Comparison of ENCODE assay signal across 13 mouse cellular contexts in genomic region chr7:35027801-35028420, GRCm38 (mm10). TPM values are rescaled to one million over a fixed set of nuclear protein-coding genes. Genes with fewer than 3 reads are reported as not detected.
DNase-seq lines count a peak whose midpoint lies in the region; ATAC-seq and TF ChIP-seq lines count a peak whose summit lies in the region.
"Had no signal": no experiment of that assay in that cellular context is flagged by ENCODE, and none has a peak within 500 bp of the region (broad histone marks: within the 10 kb centered on the region; RNA-seq: fewer than 3 reads in every experiment).

No protein-coding gene starts in this region.

- peaks cover 9% of the 10 kb centered on the region; the same call in 1 of the 2 replicates for H3K4me1 ChIP-seq in hindbrain, embryonic 16.5 days (ENCODE audit: control insufficient read depth, insufficient read depth, low read depth, low read length)
- no peaks in the 10 kb centered on the region for H3K4me1 ChIP-seq in hindbrain, embryonic 14.5 days (replicated peaks; ENCODE audit: control insufficient read depth, insufficient read depth, low read length)
- peaks cover 3% of the 10 kb centered on the region; the same call in 1 of the 2 replicates for H3K4me1 ChIP-seq in lung, embryonic 16.5 days (replicated peaks; ENCODE audit: control insufficient read depth, insufficient read depth, low read length)
- H3K4me1 ChIP-seq in cortical plate, adult 2 months (ENCODE audit: control insufficient read depth, insufficient read depth, low read length): peaks cover 12% of the 10 kb centered on the region; the same call in 1 of the 2 replicates
- H3K4me1 ChIP-seq in heart, adult 2 months (ENCODE audit: control insufficient read depth, insufficient read depth, low read length): peaks cover 4% of the 10 kb centered on the region
- H3K4me1 ChIP-seq: forebrain, embryonic 13.5 days; limb, embryonic 13.5 days had no signal

- DNase-seq in hindbrain, embryonic 14.5 days (ENCODE audit: low spot score): no peak
- DNase-seq in lung, postnatal 4 days: no peak
- DNase-seq in adipocyte (ENCODE audit: low spot score): peak; percentile 7
- no peak for DNase-seq in cerebellum, postnatal 25 days
- DNase-seq in heart, adult 2 months: no peak
- DNase-seq: cerebellum, adult 11-12 months; layer of hippocampus, postnatal 36 days had no signal

- no peak for TF ChIP-seq CTCF in cortical plate, adult 2 months (IDR thresholded peaks at IDR 0.05; ENCODE audit: extremely low read depth, insufficient read depth, low read length)
- no peak for TF ChIP-seq CTCF in heart, adult 2 months (IDR thresholded peaks at IDR 0.05)

- no peaks in the 10 kb centered on the region for H3K79me2 ChIP-seq in heart, adult 2 months (replicated peaks; ENCODE audit: control insufficient read depth, insufficient read depth, low read length)

- no peaks in the 10 kb centered on the region for H3K9me3 ChIP-seq in hindbrain, embryonic 16.5 days (ENCODE audit: control insufficient read depth, low read length)
- H3K9me3 ChIP-seq in hindbrain, embryonic 14.5 days (ENCODE audit: control insufficient read depth, low read length): no peaks in the 10 kb centered on the region
- H3K9me3 ChIP-seq in lung, embryonic 16.5 days (ENCODE audit: control insufficient read depth, low read length): no peaks in the 10 kb centered on the region
- H3K9me3 ChIP-seq: forebrain, embryonic 13.5 days; limb, embryonic 13.5 days had no signal

- peaks cover 9% of the 10 kb centered on the region for H3K36me3 ChIP-seq in hindbrain, embryonic 16.5 days (ENCODE audit: control insufficient read depth, insufficient read depth, low read length)
- 0 out of 2 replicates have a peak, but pooled peaks cover 4% of the 10 kb centered on the region for H3K36me3 ChIP-seq in hindbrain, embryonic 14.5 days (replicated peaks; ENCODE audit: control insufficient read depth, insufficient read depth)
- H3K36me3 ChIP-seq in lung, embryonic 16.5 days (ENCODE audit: control insufficient read depth, insufficient read depth, low read length): peaks cover 3% of the 10 kb centered on the region
- H3K36me3 ChIP-seq in heart, adult 2 months (ENCODE audit: control insufficient read depth, insufficient read depth, low read length): no peaks in the 10 kb centered on the region

- no peak overlapping the region for H3K4me3 ChIP-seq in hindbrain, embryonic 16.5 days (ENCODE audit: low read length)
- H3K4me3 ChIP-seq in hindbrain, embryonic 14.5 days (replicated peaks; ENCODE audit: low read length): no peak overlapping the region
- H3K4me3 ChIP-seq in lung, embryonic 16.5 days (ENCODE audit: low read length): no peak overlapping the region
- H3K4me3 ChIP-seq in cortical plate, adult 2 months (ENCODE audit: insufficient read depth, low read length): no peak overlapping the region
- H3K4me3 ChIP-seq in heart, adult 2 months: no peak overlapping the region
- H3K4me3 ChIP-seq: forebrain, embryonic 13.5 days; limb, embryonic 13.5 days had no signal

- no peak overlapping the region for H3K4me2 ChIP-seq in hindbrain, embryonic 16.5 days (ENCODE audit: low read length)
- H3K4me2 ChIP-seq in hindbrain, embryonic 14.5 days (replicated peaks): no peak overlapping the region
- no peak overlapping the region for H3K4me2 ChIP-seq in lung, embryonic 16.5 days (ENCODE audit: low read depth, low read length)
- H3K4me2 ChIP-seq: forebrain, embryonic 13.5 days; limb, embryonic 13.5 days had no signal

- H3K27ac ChIP-seq in hindbrain, embryonic 16.5 days (ENCODE audit: low read depth, low read length): 0 out of 2 replicates have a peak overlapping the region, but pooled peaks have one; percentile 3
- no peak overlapping the region for H3K27ac ChIP-seq in hindbrain, embryonic 14.5 days
- H3K27ac ChIP-seq in lung, embryonic 16.5 days (ENCODE audit: low read length): 0 out of 2 replicates have a peak overlapping the region, but pooled peaks have one; percentile 5
- peak overlapping the region; percentile 64 for H3K27ac ChIP-seq in cortical plate, adult 2 months (ENCODE audit: insufficient read depth, low read length)
- H3K27ac ChIP-seq in heart, adult 2 months: no peak overlapping the region; the same call in 1 of the 2 replicates
- H3K27ac ChIP-seq: forebrain, embryonic 13.5 days; limb, embryonic 13.5 days had no signal

- H3K27me3 ChIP-seq in hindbrain, embryonic 16.5 days (replicated peaks; ENCODE audit: control insufficient read depth, insufficient read depth, low read length): no peaks in the 10 kb centered on the region
- H3K27me3 ChIP-seq in hindbrain, embryonic 14.5 days (ENCODE audit: control insufficient read depth, insufficient read depth, low read length): no peaks in the 10 kb centered on the region
- H3K27me3 ChIP-seq in lung, embryonic 16.5 days (ENCODE audit: control insufficient read depth, insufficient read depth, low read depth, low read length): no peaks in the 10 kb centered on the region
- H3K27me3 ChIP-seq in heart, adult 2 months (ENCODE audit: control insufficient read depth, insufficient read depth, low read length): no peaks in the 10 kb centered on the region
- H3K27me3 ChIP-seq: forebrain, embryonic 13.5 days; limb, embryonic 13.5 days had no signal

- ATAC-seq in hindbrain, embryonic 16.5 days: no peak
- no peak for ATAC-seq in hindbrain, embryonic 14.5 days (ENCODE audit: low FRiP score)
- ATAC-seq in lung, embryonic 16.5 days (ENCODE audit: low read depth): no peak; the same call in 1 of the 2 replicates
- ATAC-seq: forebrain, embryonic 13.5 days; inflammation-experienced regulatory T-cells, adult 6 months had no signal

- 71% methylated on average over 9 of the region's 9 CpGs for WGBS in hindbrain, embryonic 16.5 days
- 71% methylated on average over 9 of the region's 9 CpGs for WGBS in hindbrain, embryonic 14.5 days
- 34% methylated on average over 9 of the region's 9 CpGs for WGBS in lung, embryonic 16.5 days
- 66% methylated on average over 9 of the region's 9 CpGs for WGBS in heart, adult 2 months

- no peak for TF ChIP-seq POLR2A in cortical plate, adult 2 months (IDR thresholded peaks at IDR 0.05; ENCODE audit: extremely low read depth, insufficient read depth, low read length)
- TF ChIP-seq POLR2A in heart, adult 2 months (IDR thresholded peaks at IDR 0.05; ENCODE audit: insufficient read depth, low read depth, low read length): no peak

- 0 out of 2 replicates have a peak overlapping the region, but pooled peaks have one; percentile 14 for H3K9ac ChIP-seq in hindbrain, embryonic 16.5 days (ENCODE audit: low read depth, low read length)
- H3K9ac ChIP-seq in hindbrain, embryonic 14.5 days: no peak overlapping the region
- H3K9ac ChIP-seq in lung, embryonic 16.5 days (ENCODE audit: low read length): no peak overlapping the region
- no peak overlapping the region for H3K9ac ChIP-seq in heart, adult 2 months (ENCODE audit: low read depth, low read length)
- H3K9ac ChIP-seq: forebrain, embryonic 13.5 days; limb, embryonic 13.5 days had no signal

- intact Hi-C loops in heart, adult 2 months (cut with DNase I): loop anchor here (2.0 kb wide), 3 partner anchors 15 to 237 kb away; no protein-coding TSS in a partner anchor

- no peak for TF ChIP-seq EP300 in heart, adult 2 months (IDR thresholded peaks at IDR 0.05; ENCODE audit: insufficient read depth, low read depth, low read length)

RNA-seq across cellular contexts. Expression of gene Cebpg, which starts 28.5 kb away (rescaled TPM):
- polyA plus RNA-seq in hindbrain, embryonic 16.5 days (2015; fragmentation: Nextera tagmentation; extraction: Ambion mirVana): 25.5 and 30.0 TPM in 2 replicates
- 28.3 and 30.8 TPM in 2 replicates for polyA plus RNA-seq in hindbrain, embryonic 14.5 days (2014; fragmentation: Nextera tagmentation; extraction: Ambion mirVana)
- polyA plus RNA-seq in lung, embryonic 16.5 days (2015; fragmentation: Nextera tagmentation; extraction: Ambion mirVana): 37.5 and 38.7 TPM in 2 replicates
- 25.8 and 27.7 TPM in 2 replicates for polyA plus RNA-seq in cortical plate, adult 2 months (2012; rRNA removed)
- total RNA-seq in heart, adult 2 months (2021): 10 to 100 TPM; 21.9 to 26.1 TPM
- 6.0 and 8.1 TPM in 2 replicates for polyA plus RNA-seq in heart, adult 2 months (2012; rRNA removed)

Comparison
In these comparisons a context has a peak if more than half of its experiments do, and no peak if none do; other contexts are left out.
1. H3K27ac ChIP-seq: peak in hindbrain, embryonic 16.5 days (single experiment), lung, embryonic 16.5 days (single experiment) and cortical plate, adult 2 months (single experiment); none in hindbrain, embryonic 14.5 days (single experiment) and heart, adult 2 months (single experiment).